Mouse (Mus musculus) natural killer cell, adult 2 months (primary cell): ENCODE measurements around the gene Nrbf2.

Experiments used
- DNase-seq, 2 experiments: peaks; one replicate each; pipeline ENCODE4 v3.0.0; 2022; ENCODE audit warnings: low spot score in 2 of 2

Gene Nrbf2

GRCm38 (mm10) chr10:67216872-67217271 lies 68.2 kb downstream of the Nrbf2 start:
- DNase-seq: no peak
